Mouse (Mus musculus) midbrain, embryonic 16.5 days (tissue): ENCODE measurements around the gene Camk2d. TPM values are rescaled to one million over a fixed set of nuclear protein-coding genes. Genes with fewer than 3 reads are reported as not detected.
A peak's percentile ranks its signal among the peaks of the same experiment; 100 is the strongest.

Experiments used
- ATAC-seq: fragments of 200-750 bp; cut with Nextera tagmentation; 2 replicates; pipeline ENCODE4 v1.8.0; 2017; ENCODE audit warnings: moderate TSS enrichment
- H3K27ac ChIP-seq: fragments of 300-500 bp; sonication (generic); 2 replicates; pipeline ENCODE4 v1.5.1; 2014; ENCODE audit warnings: mild to moderate bottlenecking, low read length, mixed read lengths
- H3K27me3 ChIP-seq: fragments of 300-500 bp; sonication (generic); 2 replicates; pipeline ENCODE4 v1.6.1; 2014; ENCODE audit warnings: low read depth, low read length, mixed read lengths; ENCODE audit not compliant: control insufficient read depth, insufficient read depth
- H3K36me3 ChIP-seq: fragments of 300-500 bp; sonication (generic); 2 replicates; pipeline ENCODE4 v1.6.1; 2014; ENCODE audit warnings: mild to moderate bottlenecking, low read length, moderate library complexity, mixed read lengths; ENCODE audit not compliant: control insufficient read depth, insufficient read depth
- H3K4me1 ChIP-seq: fragments of 300-500 bp; sonication (generic); 2 replicates; pipeline ENCODE4 v1.6.1; 2014; ENCODE audit warnings: mild to moderate bottlenecking, low read length, mixed read lengths; ENCODE audit not compliant: control insufficient read depth, insufficient read depth
- H3K4me2 ChIP-seq: fragments of 300-500 bp; sonication (generic); 2 replicates; pipeline ENCODE4 v1.6.1; 2014; ENCODE audit warnings: mild to moderate bottlenecking, low read length, mixed read lengths
- H3K4me3 ChIP-seq: fragments of 300-500 bp; sonication (generic); 2 replicates; pipeline ENCODE4 v1.5.1; 2014; ENCODE audit warnings: low read depth, mild to moderate bottlenecking, low read length, moderate library complexity, mixed read lengths
- H3K9ac ChIP-seq: fragments of 300-500 bp; sonication (generic); 2 replicates; pipeline ENCODE4 v1.6.1; 2014; ENCODE audit warnings: low read depth, low read length, mixed read lengths
- H3K9me3 ChIP-seq: fragments of 300-500 bp; sonication (generic); replicated peaks from 2 replicates; pipeline ENCODE4 v1.6.1; 2014; ENCODE audit warnings: mild to moderate bottlenecking, low read length, mixed read lengths; ENCODE audit not compliant: control insufficient read depth, poor library complexity, severe bottlenecking
- WGBS: fragments of 180-500 bp; shearing (Covaris S2); extraction: QIAGEN DNeasy Blood & Tissue Kit; methylation state at CpG from one replicate; pipeline ENCODE4 v1.1.7; 2014; 5-methylcytosine and 5-hydroxymethylcytosine counted together
- polyA plus RNA-seq: library from polyadenylated mRNA; unstranded; fragments of >200 nt; fragmentation: Nextera tagmentation; extraction: Ambion mirVana; gene quantifications from 2 replicates; pipeline ENCODE4 v1.2.1, GENCODE M21; 2015

Camk2d gene
- polyA plus RNA-seq, 1 experiment from 2014 or later: 74.7 TPM

DNA sequence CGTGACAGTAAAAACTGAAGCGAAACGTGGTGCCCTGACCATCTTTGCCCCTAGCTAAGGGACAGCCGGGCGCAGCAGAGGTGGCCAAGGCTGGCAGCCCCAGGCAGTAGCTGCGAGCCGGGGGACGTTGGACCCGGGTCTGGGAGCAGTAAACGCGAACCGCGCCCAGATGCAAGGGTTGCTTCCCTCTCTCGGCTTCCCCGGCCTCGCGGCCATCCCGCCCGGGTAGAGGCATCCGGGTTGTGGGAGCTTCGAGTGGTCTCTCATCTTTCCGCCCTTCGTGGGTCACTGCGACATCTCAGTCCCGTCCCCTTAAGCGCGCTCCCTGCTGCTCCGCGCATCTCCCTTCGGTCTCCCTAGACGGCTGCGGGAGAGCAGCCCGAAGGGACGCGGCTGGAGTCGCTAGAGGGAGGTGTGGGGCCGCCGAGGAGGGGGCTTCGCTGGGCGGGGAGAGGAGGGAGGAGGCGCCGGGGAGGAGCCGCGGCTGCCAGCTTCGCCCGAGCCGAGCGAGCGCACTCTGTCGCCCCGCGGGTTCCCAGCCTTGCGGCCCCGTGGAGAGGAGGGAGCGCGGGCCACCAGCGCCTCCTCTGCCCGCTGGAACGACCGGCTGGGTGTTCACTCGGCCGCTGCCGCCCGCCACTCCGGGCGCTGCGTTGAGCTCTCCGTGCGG is 524 bp downstream of the Camk2d start:
- Histone ChIP-seq H3K4me3 (peak overlapping the region; percentile 91), H3K36me3 (no peaks in the 10 kb centered on the region), H3K27ac (peak overlapping the region; percentile 97), H3K27me3 (no peaks in the 10 kb centered on the region), H3K9ac (peak overlapping the region; percentile 96), H3K4me2 (peak overlapping the region; percentile 81), H3K4me1 (peaks cover 12% of the 10 kb centered on the region), H3K9me3 (no peaks in the 10 kb centered on the region)
- WGBS: 0% methylated on average over 38 of the region's 69 CpGs
- ATAC-seq: peak; percentile 92

DNA sequence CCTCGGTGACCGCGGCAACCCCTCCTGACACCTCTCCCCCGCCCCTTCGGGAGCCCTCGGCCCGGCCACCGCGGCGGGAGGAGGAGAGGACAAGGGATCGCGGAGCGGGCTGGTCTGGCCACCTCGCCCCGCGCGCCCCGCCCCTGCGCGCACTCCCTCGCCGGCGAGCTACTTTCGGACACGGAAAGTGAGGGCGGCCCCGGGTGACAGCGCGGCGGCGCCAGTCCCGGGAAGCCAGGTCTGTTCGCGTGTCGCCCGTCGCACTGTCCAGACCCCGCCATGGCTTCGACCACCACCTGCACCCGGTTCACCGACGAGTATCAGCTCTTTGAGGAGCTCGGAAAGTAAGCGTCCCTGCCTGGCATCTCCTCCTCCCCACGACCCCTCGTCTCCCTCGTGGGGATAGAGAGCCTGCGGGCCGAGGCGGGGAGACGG is 1.1 kb downstream of the Camk2d start:
- peak overlapping the region; percentile 81 for H3K4me2 ChIP-seq
- H3K27ac ChIP-seq: peak overlapping the region; percentile 97
- H3K9me3 ChIP-seq: no peaks in the 10 kb centered on the region
- peaks cover 12% of the 10 kb centered on the region for H3K4me1 ChIP-seq
- no peaks in the 10 kb centered on the region for H3K36me3 ChIP-seq
- peak overlapping the region; percentile 91 for H3K4me3 ChIP-seq
- peak overlapping the region; percentile 96 for H3K9ac ChIP-seq
- peak; percentile 68 for ATAC-seq
- no peaks in the 10 kb centered on the region for H3K27me3 ChIP-seq
- 0% methylated on average over 31 of the region's 51 CpGs for WGBS

DNA sequence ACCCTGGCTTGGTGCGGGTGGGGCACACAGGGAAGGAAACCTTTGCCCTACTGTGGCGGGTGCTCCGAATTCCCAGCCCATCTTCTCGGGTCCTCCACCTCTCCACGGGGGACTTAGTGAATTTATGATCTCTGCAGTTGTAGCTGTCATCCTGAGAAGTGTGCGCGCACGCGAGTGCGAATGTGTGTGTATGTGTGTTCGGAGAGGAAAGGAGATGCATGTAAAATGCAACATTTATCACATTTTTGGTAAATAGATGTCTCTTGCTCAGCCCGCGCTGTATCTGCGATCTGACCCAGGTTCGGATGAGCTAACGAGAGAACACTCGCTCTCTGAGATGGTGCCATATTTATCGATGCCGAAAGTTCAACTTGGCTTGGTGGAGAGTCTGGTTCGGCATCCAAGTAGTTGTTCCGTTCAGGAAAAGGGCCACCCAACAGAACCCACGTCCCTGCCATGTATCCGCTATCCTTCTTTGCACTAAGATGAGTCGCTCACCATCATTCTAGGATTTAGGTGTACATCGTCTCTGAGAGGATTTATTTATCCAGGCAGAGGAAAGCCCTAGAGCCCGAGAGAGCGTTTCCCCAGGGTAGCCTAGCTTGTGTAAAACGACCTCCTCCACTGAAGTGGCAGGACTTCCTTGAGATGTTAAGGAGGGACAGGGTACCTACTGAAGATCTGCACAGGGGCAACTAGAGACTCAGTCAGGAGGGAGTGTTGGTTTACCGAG is 1.7 kb downstream of the Camk2d start:
- ATAC-seq: no peak; the same call in none of the 2 replicates
- Histone ChIP-seq H3K36me3 (no peaks in the 10 kb centered on the region), H3K9me3 (no peaks in the 10 kb centered on the region), H3K4me1 (peaks cover 12% of the 10 kb centered on the region), H3K9ac (peak overlapping the region; percentile 96), H3K4me2 (peak overlapping the region; percentile 81), H3K4me3 (peak overlapping the region; percentile 91), H3K27ac (peak overlapping the region; percentile 97), H3K27me3 (no peaks in the 10 kb centered on the region)
- WGBS: under 1% methylated on average over 29 of the region's 29 CpGs

DNA sequence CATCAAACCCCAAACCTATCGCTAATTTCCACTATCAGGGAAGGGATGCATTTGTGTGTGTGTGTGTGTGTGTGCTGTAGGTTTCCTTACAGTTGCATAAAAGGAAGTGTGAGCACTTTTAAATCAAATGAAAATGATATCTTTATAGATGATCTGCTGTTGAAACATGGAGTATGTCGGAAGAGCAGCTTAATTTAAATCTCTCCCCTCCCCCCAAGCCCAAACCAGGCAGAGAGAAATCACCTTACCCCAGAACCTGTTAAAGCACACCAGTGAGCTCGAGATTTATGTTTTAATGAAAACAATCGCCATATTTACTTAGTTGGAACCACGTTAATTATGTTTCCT is 2.2 kb downstream of the Camk2d start:
- H3K9me3 ChIP-seq: no peaks in the 10 kb centered on the region
- H3K4me1 ChIP-seq: peaks cover 12% of the 10 kb centered on the region
- H3K9ac ChIP-seq: peak overlapping the region; percentile 96
- H3K27ac ChIP-seq: peak overlapping the region; percentile 97
- no peak for ATAC-seq
- peak overlapping the region; percentile 81 for H3K4me2 ChIP-seq
- H3K36me3 ChIP-seq: no peaks in the 10 kb centered on the region
- H3K4me3 ChIP-seq: peak overlapping the region; percentile 91
- 4% methylated on average over 5 of the region's 5 CpGs for WGBS
- H3K27me3 ChIP-seq: no peaks in the 10 kb centered on the region

DNA sequence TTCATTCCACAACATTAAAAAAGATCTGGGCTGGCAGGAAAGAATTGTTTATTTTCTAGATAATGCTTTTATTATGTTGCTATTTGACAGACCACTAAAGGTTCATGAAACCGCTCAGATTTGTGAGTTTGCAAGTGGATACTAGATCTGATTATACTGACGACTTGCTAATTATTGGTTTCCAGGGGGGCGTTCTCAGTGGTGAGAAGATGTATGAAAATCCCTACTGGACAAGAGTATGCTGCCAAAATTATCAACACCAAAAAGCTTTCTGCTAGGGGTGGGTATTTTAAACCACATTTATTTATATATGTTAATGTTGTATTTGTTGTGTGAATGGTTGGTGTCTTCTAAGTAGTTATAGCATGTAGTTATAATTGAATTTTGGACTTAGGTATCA is 2.8 kb downstream of the Camk2d start:
- Histone ChIP-seq H3K36me3 (no peaks in the 10 kb centered on the region), H3K4me1 (peaks cover 12% of the 10 kb centered on the region), H3K4me3 (peak overlapping the region; percentile 91), H3K9ac (no peak overlapping the region), H3K27ac (no peak overlapping the region), H3K4me2 (peak overlapping the region; percentile 81), H3K27me3 (no peaks in the 10 kb centered on the region), H3K9me3 (no peaks in the 10 kb centered on the region)
- no peak for ATAC-seq
- 51% methylated on average over 3 of the region's 3 CpGs for WGBS

DNA sequence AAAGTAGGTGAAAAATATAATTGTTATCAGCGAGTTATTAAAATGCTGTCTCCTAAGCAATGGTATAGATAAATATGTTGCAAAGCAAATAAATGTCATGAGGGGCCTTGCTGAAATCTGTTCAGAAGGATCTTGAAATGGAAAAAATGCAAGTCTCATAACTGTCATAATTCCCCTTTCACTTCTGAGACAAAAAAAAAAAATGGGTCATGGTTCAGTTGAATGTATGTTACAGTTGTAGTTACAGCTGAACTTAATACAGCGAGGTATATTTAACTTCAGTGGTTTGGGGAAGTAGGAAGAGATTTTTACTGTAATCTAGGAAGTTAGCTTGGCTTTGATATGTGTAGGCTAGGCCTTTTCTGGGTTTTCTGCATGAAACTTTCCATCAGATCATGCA is 3.2 kb downstream of the Camk2d start:
- Histone ChIP-seq H3K4me1 (peaks cover 12% of the 10 kb centered on the region), H3K9me3 (no peaks in the 10 kb centered on the region), H3K4me2 (peak overlapping the region; percentile 39), H3K4me3 (0 out of 2 replicates have a peak overlapping the region, but pooled peaks have one; percentile 7), H3K36me3 (no peaks in the 10 kb centered on the region), H3K27ac (no peak overlapping the region), H3K9ac (no peak overlapping the region), H3K27me3 (no peaks in the 10 kb centered on the region)
- no peak for ATAC-seq
- 92% methylated on average over 2 of the region's 2 CpGs for WGBS

DNA sequence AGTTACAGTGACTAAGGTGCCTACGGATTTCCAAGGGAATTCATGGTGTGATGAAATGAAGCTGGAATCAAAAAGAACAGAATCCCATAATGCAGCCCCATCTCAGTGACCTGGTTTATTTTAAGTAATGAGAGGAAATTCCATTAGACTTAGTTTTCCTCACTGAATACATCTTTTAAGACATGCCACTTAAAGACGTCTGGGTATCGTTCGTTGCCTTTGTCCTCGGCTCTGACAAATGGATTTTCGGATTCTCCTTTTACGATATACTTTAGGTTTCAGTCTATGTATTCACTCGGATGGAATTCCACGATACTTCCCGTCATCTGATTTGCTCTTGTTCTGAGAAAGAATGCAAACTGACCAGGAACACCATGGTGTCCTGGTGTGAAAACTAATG is 3.8 kb downstream of the Camk2d start:
- peak overlapping the region; percentile 39 for H3K4me2 ChIP-seq
- 45% methylated on average over 10 of the region's 10 CpGs for WGBS
- H3K27ac ChIP-seq: no peak overlapping the region
- no peaks in the 10 kb centered on the region for H3K36me3 ChIP-seq
- no peak overlapping the region for H3K4me3 ChIP-seq
- H3K9ac ChIP-seq: no peak overlapping the region
- H3K27me3 ChIP-seq: no peaks in the 10 kb centered on the region
- H3K9me3 ChIP-seq: no peaks in the 10 kb centered on the region
- ATAC-seq: no peak
- H3K4me1 ChIP-seq: peaks cover 12% of the 10 kb centered on the region

DNA sequence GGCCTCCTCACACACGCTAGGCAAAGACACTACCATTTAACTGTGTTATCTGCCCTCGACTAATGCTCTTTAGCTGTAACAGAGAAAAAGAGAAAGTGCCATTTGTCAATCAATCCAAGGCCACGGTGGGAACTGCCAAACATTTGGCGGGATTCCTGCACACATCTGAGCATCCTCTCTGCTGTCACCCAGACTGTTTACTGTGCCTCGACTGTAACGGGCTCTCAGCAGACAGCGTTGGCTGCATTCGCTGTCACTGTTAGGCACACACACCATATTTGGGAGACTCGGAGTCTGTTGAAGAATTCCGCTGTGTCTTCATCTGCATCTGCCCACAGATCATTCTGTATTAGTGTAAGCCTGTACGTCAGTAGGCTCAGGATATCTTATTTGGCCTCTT is 6.7 kb downstream of the Camk2d start:
- no peak overlapping the region for H3K4me3 ChIP-seq
- H3K27me3 ChIP-seq: no peaks in the 10 kb centered on the region
- H3K9me3 ChIP-seq: no peaks in the 10 kb centered on the region
- H3K4me2 ChIP-seq: no peak overlapping the region
- no peak overlapping the region for H3K27ac ChIP-seq
- no peak for ATAC-seq
- peaks cover 12% of the 10 kb centered on the region for H3K4me1 ChIP-seq
- no peaks in the 10 kb centered on the region for H3K36me3 ChIP-seq
- H3K9ac ChIP-seq: no peak overlapping the region
- WGBS: 73% methylated on average over 11 of the region's 11 CpGs
